Mouse (Mus musculus) liver, embryonic 11.5 days (tissue): Measurements from ENCODE around the gene Camk2b. TPM values are rescaled to one million over a fixed set of nuclear protein-coding genes. Genes with fewer than 3 reads are reported as not detected.

Experiments
- ATAC-seq: fragments of 200-750 bp; cut with Nextera tagmentation; replicated peaks from 2 replicates; pipeline ENCODE4 v1.8.0; 2017; ENCODE audit warnings: moderate number of reproducible peaks, mild to moderate bottlenecking, moderate TSS enrichment, moderate library complexity; ENCODE audit not compliant: low FRiP score
- DNase-seq: peaks from one replicate; pipeline ENCODE4 v3.0.0-alpha.2; 2017; ENCODE audit warnings: low spot score
- H3K27ac ChIP-seq: fragments of 300-500 bp; sonication (generic); 2 replicates; pipeline ENCODE4 v1.5.1; 2014; ENCODE audit warnings: mild to moderate bottlenecking, low read depth, low read length, control low read depth
- H3K27me3 ChIP-seq: fragments of 300-500 bp; sonication (generic); replicated peaks from 2 replicates; pipeline ENCODE4 v1.6.1; 2014; ENCODE audit warnings: low read length, mixed read lengths; ENCODE audit not compliant: control insufficient read depth, insufficient read depth
- H3K36me3 ChIP-seq: fragments of 300-500 bp; sonication (generic); 2 replicates; pipeline ENCODE4 v1.6.1; 2014; ENCODE audit warnings: mild to moderate bottlenecking, low read length, moderate library complexity, mixed read lengths; ENCODE audit not compliant: control insufficient read depth, insufficient read depth
- H3K4me1 ChIP-seq: fragments of 300-500 bp; sonication (generic); replicated peaks from 2 replicates; pipeline ENCODE4 v1.6.1; 2014; ENCODE audit warnings: low read length, mixed read lengths; ENCODE audit not compliant: control insufficient read depth, insufficient read depth
- H3K4me2 ChIP-seq: fragments of 300-500 bp; sonication (generic); 2 replicates; pipeline ENCODE4 v1.6.1; 2014; ENCODE audit warnings: mild to moderate bottlenecking, control low read depth, moderate library complexity
- H3K4me3 ChIP-seq: fragments of 300-500 bp; sonication (generic); 2 replicates; pipeline ENCODE4 v1.5.1; 2014; ENCODE audit warnings: low read depth, low read length, control low read depth
- H3K9ac ChIP-seq: fragments of 300-500 bp; sonication (generic); 2 replicates; pipeline ENCODE4 v1.6.1; 2014; ENCODE audit warnings: low read depth, low read length, control low read depth
- H3K9me3 ChIP-seq: fragments of 300-500 bp; sonication (generic); 2 replicates; pipeline ENCODE4 v1.6.1; 2016; ENCODE audit warnings: low read length, inconsistent platforms, mixed read lengths; ENCODE audit not compliant: control insufficient read depth
- WGBS: fragments of 180-500 bp; shearing (Covaris S2); extraction: QIAGEN DNeasy Blood & Tissue Kit; methylation state at CpG from one replicate; pipeline ENCODE4 v1.1.7; 2014; 5-methylcytosine and 5-hydroxymethylcytosine counted together
- polyA plus RNA-seq: library from polyadenylated mRNA; unstranded; fragments of >200 nt; fragmentation: Nextera tagmentation; extraction: Ambion mirVana; gene quantifications from 2 replicates; pipeline ENCODE4 v1.2.1, GENCODE M21; 2014

The Camk2b gene
- polyA plus RNA-seq, 1 experiment from 2014 or later, result 0.99 TPM

DNA sequence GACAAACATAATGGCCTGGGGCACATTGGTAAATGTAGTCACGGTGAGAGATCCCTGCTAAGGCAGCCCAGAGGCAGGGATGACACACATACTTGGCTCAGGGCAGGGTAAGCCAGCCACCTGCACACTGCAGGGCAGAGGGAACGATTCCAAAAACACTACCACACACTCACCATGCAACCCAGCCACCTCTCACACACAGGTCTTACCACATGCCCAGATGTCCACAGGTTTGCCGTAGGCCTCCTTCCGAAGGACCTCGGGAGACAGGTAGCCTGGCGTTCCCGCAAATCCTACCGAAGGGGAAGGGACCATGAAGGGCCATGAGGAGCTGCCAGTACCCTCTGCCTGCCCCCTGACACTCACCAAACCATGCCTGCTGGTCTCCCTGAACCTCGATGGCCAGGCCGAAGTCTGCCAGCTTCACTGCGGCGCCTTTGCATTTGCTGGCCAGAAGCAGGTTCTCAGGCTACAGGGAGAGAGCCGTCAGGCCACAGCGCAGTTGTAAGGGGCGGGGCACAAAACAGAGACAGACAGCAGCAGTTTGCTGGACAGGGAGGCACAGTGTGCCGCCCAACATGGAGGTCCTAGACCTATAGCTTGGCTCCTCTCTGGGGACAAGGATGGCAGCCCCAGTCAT is 76.1 kb downstream of the Camk2b start:
- Histone ChIP-seq H3K4me1 (no peaks in the 10 kb centered on the region), H3K27me3 (no peaks in the 10 kb centered on the region), H3K4me2 (no peak overlapping the region), H3K36me3 (no peaks in the 10 kb centered on the region), H3K9me3 (no peaks in the 10 kb centered on the region), H3K4me3 (no peak overlapping the region), H3K27ac (no peak overlapping the region), H3K9ac (no peak overlapping the region)
- WGBS, result 80% methylated on average over 16 of the region's 16 CpGs
- no peak for DNase-seq
- no peak for ATAC-seq

DNA sequence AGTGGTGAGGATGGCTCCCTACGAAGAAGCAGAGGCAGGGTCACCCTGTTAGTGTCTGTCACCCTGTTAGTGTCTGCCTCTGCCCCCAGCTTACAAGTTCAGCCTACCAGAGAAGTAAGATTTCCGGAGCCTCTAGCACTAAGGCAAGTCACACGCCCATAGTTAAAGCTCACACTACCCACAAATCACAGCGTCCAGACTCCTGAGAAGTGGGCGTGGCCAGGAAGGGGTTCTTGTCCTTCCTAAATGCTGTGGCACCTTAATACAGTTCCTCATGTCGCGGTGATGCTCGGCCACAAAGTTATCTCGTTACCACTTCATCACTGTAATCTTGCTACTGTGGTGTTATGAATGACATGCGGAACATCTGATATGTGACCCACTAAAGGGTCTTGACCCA is 78.0 kb downstream of the Camk2b start:
- H3K9me3 ChIP-seq, result no peaks in the 10 kb centered on the region
- no peak overlapping the region for H3K4me3 ChIP-seq
- no peak overlapping the region for H3K4me2 ChIP-seq
- DNase-seq (no peak), ATAC-seq (no peak)
- no peaks in the 10 kb centered on the region for H3K27me3 ChIP-seq
- H3K27ac ChIP-seq, result no peak overlapping the region
- H3K4me1 ChIP-seq, result no peaks in the 10 kb centered on the region
- 65% methylated on average over 10 of the region's 10 CpGs for WGBS
- no peaks in the 10 kb centered on the region for H3K36me3 ChIP-seq
- no peak overlapping the region for H3K9ac ChIP-seq

DNA sequence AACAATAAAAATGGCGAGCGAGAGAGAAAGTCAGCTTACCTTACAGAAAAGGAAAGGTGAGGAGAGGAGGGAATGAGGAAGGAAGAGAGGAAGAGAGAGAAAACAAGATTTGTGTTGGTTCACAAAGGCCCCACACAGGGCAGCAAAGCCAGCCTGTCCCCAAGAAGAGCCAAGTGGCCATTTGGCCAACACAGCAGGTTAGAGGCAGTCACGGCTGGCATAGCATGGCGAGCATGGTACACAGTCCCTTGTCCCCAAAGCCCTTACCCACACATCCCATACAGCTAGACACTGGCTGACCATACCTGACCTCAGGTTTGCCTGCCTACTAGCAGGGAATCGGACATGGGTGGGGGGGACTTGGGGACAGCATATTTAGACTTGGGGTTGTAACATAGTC is 82.5 kb downstream of the Camk2b start:
- Histone ChIP-seq H3K27me3 (no peaks in the 10 kb centered on the region), H3K9me3 (no peaks in the 10 kb centered on the region), H3K27ac (no peak overlapping the region), H3K36me3 (no peaks in the 10 kb centered on the region), H3K9ac (no peak overlapping the region), H3K4me2 (no peak overlapping the region), H3K4me3 (no peak overlapping the region), H3K4me1 (no peaks in the 10 kb centered on the region)
- ATAC-seq, result no peak
- WGBS, result 79% methylated on average over 5 of the region's 5 CpGs
- no peak for DNase-seq

DNA sequence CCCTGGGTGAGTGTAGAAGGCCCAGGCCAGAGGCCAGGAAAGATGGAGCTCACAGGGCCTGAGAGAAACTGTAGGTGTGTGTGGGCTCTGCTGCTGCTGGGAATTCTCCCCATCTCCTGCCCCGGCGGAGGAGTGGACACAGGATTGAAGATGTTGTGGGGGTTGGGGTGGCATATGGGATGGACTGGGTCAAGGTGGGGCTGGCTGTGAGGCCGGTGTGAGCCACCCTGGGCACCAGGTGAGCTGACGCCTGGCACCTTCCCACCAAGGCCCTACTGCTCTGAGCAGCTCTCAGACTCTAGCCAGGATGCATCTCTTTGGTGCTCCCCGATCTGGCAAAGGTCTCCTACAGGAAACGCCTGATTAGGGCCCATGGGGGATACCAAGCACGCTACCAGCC is 84.8 kb downstream of the Camk2b start:
- H3K36me3 ChIP-seq, result no peaks in the 10 kb centered on the region
- no peak overlapping the region for H3K4me3 ChIP-seq
- no peaks in the 10 kb centered on the region for H3K4me1 ChIP-seq
- no peak overlapping the region for H3K9ac ChIP-seq
- H3K27me3 ChIP-seq, result no peaks in the 10 kb centered on the region
- WGBS, result 76% methylated on average over 7 of the region's 7 CpGs
- DNase-seq, result no peak
- no peak overlapping the region for H3K4me2 ChIP-seq
- no peaks in the 10 kb centered on the region for H3K9me3 ChIP-seq
- no peak for ATAC-seq
- no peak overlapping the region for H3K27ac ChIP-seq

DNA sequence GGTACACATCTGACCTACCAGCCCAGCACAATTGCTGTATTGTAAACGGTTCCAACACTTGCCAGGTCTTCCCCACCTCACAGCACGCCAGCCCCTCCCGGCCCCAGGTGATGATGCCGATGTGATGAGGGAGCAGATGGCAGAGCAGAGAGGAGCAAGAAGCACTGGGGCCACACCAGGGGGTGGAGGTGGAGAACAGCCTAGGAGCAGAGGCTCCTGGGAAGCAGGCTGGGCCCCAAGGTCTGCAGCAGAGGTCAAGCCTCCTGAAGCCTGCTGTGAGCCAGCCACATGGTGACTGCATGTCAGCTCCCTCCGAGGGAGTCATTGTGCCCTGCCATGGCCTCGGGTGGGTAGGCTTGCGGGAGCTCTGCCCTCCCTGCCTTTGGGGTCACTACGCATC is 85.6 kb downstream of the Camk2b start:
- no peaks in the 10 kb centered on the region for H3K36me3 ChIP-seq
- no peaks in the 10 kb centered on the region for H3K9me3 ChIP-seq
- 69% methylated on average over 8 of the region's 8 CpGs for WGBS
- ATAC-seq (no peak), DNase-seq (no peak)
- no peak overlapping the region for H3K4me3 ChIP-seq
- H3K4me2 ChIP-seq, result no peak overlapping the region
- H3K27ac ChIP-seq, result no peak overlapping the region
- H3K9ac ChIP-seq, result no peak overlapping the region
- 0 out of 2 replicates have a peak, but pooled peaks cover 2% of the 10 kb centered on the region for H3K4me1 ChIP-seq
- 0 out of 2 replicates have a peak, but pooled peaks cover 4% of the 10 kb centered on the region for H3K27me3 ChIP-seq

DNA sequence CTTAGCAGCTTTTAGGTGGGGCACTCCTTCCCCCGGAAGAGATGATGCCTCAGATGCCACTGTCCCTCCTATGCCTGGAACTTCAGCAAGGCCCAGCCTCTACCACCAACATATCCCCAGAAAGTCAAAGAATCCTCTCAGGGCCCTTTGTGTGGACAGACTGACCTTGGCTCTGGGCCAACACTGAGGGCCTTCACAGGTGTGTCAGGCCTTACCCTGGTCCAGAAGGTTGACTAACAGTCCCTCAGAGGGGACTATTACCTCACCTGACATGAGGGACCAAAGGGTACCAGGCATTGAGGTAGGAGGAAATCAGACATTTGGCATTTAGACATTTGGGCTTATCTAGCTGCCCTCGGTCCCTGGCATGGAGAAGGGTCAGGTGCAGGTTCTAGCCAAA is 86.1 kb downstream of the Camk2b start:
- Histone ChIP-seq H3K27me3 (0 out of 2 replicates have a peak, but pooled peaks cover 4% of the 10 kb centered on the region), H3K9me3 (no peaks in the 10 kb centered on the region), H3K4me1 (0 out of 2 replicates have a peak, but pooled peaks cover 2% of the 10 kb centered on the region), H3K4me3 (no peak overlapping the region), H3K9ac (no peak overlapping the region), H3K36me3 (no peaks in the 10 kb centered on the region), H3K27ac (no peak overlapping the region), H3K4me2 (no peak overlapping the region)
- ATAC-seq (no peak), DNase-seq (no peak)
- WGBS, result 81% methylated on average over 2 of the region's 2 CpGs

DNA sequence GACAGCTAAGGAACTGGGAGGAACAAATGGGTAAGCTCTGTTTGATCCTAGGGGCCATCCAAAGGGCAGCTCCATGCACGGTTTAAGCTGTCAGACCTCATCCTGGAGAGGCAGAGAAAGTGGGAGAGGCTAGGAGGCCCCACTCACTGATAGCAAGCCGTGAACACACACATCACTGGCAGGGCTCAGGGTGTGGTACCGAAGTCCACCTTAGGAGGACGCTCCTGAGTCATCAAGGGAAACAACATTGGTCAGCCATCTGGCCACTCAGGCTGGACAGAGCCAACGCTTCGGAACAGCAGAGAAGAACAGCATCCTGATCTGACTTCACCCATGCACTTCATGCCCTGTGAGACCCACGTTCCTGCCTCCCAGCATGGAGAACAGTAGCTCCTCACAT is 87.1 kb downstream of the Camk2b start:
- WGBS, result 79% methylated on average over 7 of the region's 7 CpGs
- ATAC-seq (no peak), DNase-seq (no peak)
- no peak overlapping the region for H3K9ac ChIP-seq
- no peaks in the 10 kb centered on the region for H3K36me3 ChIP-seq
- H3K4me2 ChIP-seq, result no peak overlapping the region
- H3K4me1 ChIP-seq, result 0 out of 2 replicates have a peak, but pooled peaks cover 2% of the 10 kb centered on the region
- no peak overlapping the region for H3K27ac ChIP-seq
- 0 out of 2 replicates have a peak, but pooled peaks cover 4% of the 10 kb centered on the region for H3K27me3 ChIP-seq
- H3K4me3 ChIP-seq, result no peak overlapping the region
- H3K9me3 ChIP-seq, result no peaks in the 10 kb centered on the region

DNA sequence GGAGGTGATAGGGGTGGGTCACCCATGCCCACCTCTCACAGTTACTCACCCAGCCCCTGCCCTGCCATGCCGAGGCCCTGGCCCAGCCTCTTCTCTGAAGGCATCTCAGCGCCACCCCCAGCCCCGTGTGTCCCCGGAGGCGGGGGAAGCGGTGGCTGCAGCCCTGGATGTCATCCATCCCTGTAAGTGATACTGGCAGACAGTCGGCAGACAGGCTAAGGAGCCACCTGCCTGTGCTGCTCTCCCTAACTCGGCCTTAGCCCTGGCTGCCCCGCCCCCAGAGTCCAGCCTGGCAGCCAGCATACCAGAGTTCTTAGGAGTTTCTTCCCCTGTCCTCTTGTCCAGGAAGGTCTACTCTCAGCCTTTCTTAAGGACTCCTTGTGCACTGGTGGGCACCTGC is 90.1 kb downstream of the Camk2b start:
- Histone ChIP-seq H3K9me3 (no peaks in the 10 kb centered on the region), H3K4me2 (no peak overlapping the region), H3K4me1 (0 out of 2 replicates have a peak, but pooled peaks cover 2% of the 10 kb centered on the region), H3K36me3 (no peaks in the 10 kb centered on the region), H3K27ac (no peak overlapping the region), H3K27me3 (peaks cover 7% of the 10 kb centered on the region; the same call in 1 of the 2 replicates), H3K4me3 (no peak overlapping the region), H3K9ac (no peak overlapping the region)
- no peak for ATAC-seq
- WGBS, result 37% methylated on average over 9 of the region's 9 CpGs
- no peak for DNase-seq

DNA sequence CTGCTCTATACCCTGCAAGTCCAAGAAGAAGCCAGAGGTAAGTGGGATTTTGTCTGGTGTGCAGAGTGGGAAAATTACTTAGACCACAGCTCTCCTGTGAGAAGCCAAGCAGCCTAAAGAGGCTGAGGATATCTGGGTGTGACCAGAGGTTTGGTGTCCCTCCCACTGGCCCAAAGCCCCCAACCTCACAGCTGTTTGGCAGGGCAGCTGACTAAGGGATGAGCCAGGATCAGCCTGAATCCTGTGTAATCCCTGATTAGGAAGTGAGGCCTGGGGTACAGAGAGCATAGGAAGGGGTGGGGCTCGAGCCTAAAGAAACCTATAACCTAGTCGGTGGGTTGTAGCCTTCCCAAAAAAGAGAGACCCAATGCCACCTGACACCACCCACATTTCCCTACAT is 91.1 kb downstream of the Camk2b start:
- ATAC-seq (no peak), DNase-seq (no peak)
- Histone ChIP-seq H3K4me1 (0 out of 2 replicates have a peak, but pooled peaks cover 2% of the 10 kb centered on the region), H3K27ac (no peak overlapping the region), H3K4me2 (no peak overlapping the region), H3K9ac (no peak overlapping the region), H3K9me3 (no peaks in the 10 kb centered on the region), H3K36me3 (no peaks in the 10 kb centered on the region), H3K27me3 (peaks cover 7% of the 10 kb centered on the region; the same call in 1 of the 2 replicates), H3K4me3 (no peak overlapping the region)
- WGBS, result 83% methylated on average over 2 of the region's 2 CpGs
